Mouse (Mus musculus) left cerebral cortex, postnatal 25 days (tissue): Measurements from ENCODE around the gene D930007J09Rik. TPM values are rescaled to one million over a fixed set of nuclear protein-coding genes. Genes with fewer than 3 reads are reported as not detected.

ENCODE experiments used
- DNase-seq, 2 experiments: peaks; one replicate each; pipeline ENCODE4 v3.0.0; 2022; ENCODE audit warnings: low spot score in 2 of 2, mixed read lengths in 1 of 2
- intact Hi-C: fragments of 180-260 bp; cut with DNase I; formaldehyde crosslinking; loops from one replicate; pipeline ENCODE4 v1.15.1; 2025
- total RNA-seq, 2 experiments: library from RNA; stranded (reverse); gene quantifications; 2 replicates each; pipeline ENCODE4 v1.2.3; 2021

Gene D930007J09Rik
- total RNA-seq, 2 experiments from 2014 or later, result 1.1 to 1.7 TPM

DNA sequence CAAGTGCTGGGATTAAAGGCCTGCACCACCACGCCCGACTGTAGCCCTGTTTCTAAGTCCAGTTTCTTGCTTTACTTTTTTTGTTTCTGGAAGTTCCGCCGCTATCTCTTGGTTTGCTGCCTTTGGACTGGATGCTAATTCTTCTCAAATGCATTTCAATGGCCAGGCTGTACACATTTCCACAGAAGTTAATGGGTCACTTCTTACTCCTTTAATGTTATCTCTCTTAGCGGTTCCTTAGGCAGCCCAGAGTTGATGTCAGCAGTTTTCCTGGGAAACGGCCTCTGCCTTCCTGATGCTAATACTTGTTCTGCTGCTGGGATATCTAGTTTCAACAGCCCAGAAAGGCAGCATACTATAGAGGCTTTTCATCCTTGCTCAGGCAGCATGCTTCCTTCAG is 20.5 kb upstream of the D930007J09Rik start:
- DNase-seq, result no peak
- intact Hi-C loops, result no loop called here

GRCm38 (mm10) chr13:32821671-32822070 is 19.0 kb upstream of the D930007J09Rik start:
- intact Hi-C loops, result no loop called here

DNA sequence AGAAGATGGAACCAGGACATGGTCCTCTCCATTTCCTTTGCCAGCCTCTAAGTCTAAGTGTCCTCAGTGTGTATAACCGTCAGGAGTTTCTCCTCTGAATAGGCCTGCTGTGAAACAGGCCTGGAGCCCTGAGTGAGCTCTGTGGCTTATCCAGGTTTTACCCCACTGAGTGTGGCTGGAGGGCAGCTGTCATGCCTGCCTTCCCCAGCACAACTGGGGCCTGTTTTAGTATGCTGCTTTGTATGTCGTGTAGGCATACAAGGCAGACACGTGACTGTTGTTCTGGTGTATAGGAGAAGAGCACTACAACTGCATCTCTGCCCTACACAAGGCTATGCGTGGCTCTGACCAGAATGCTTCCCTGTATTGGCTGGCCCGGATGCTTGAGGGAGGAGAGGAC is 17.3 kb upstream of the D930007J09Rik start:
- intact Hi-C loops, result no loop called here
- no peak for DNase-seq

More at GRCm38 (mm10) chr13:32821671-32822070, 19.0 kb upstream of the D930007J09Rik start:
- DNase-seq, result no peak

- intact Hi-C loops, result no loop called here
- no peak for DNase-seq
Observed at GRCm38 (mm10) chr13:32819241-32819640, 16.6 kb upstream of the D930007J09Rik start.

GRCm38 (mm10) chr13:32807624-32808023 is 5.0 kb upstream of the D930007J09Rik start:
- DNase-seq, result no peak
- intact Hi-C loops, result no loop called here

DNA sequence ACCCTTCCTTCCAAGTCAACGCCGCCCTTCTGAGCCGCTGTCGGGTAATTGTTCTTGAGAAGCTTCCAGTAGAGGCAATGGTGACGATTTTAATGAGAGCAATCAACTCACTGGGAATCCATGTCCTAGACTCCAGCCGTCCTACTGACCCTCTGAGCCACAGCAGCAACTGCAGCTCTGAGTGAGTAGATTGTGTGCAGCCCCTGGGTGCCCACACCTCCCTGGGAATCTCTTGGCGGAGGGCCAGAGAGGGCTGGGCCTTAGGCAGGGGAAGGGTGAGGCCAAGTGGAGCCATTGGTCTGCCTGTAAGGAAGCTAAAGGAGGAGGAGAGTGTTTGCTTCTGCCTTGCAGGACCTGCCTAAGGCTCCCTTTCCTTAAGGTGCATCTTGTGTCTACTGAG is 4.2 kb upstream of the D930007J09Rik start:
- intact Hi-C loops, result no loop called here
- no peak for DNase-seq

GRCm38 (mm10) chr13:32803701-32804345 is 1.2 kb upstream of the D930007J09Rik start:
- DNase-seq, result no peak
- intact Hi-C loops, result no loop called here

GRCm38 (mm10) chr13:32801693-32802221 is 892 bp downstream of the D930007J09Rik start, which contains the start of gene Wrnip1:
TSS of gene Wrnip1 (plus strand) at chr13:32802038.
- DNase-seq, result peak; percentile 96 to 100
- intact Hi-C loops, result no loop called here

GRCm38 (mm10) chr13:32800859-32801258 is 1.8 kb downstream of the D930007J09Rik start:
- DNase-seq, result no peak
- intact Hi-C loops, result no loop called here

- no peak for DNase-seq
- intact Hi-C loops, result loop anchor here (2.0 to 5.0 kb wide), 2 partner anchors 30 to 1007 kb away; no protein-coding TSS in a partner anchor
Observed at GRCm38 (mm10) chr13:32799131-32799530, 3.5 kb downstream of the D930007J09Rik start.

- intact Hi-C loops, result loop anchor here (5.0 kb wide), 1 partner anchor 1005 kb away; no protein-coding TSS in a partner anchor
- DNase-seq, result no peak
Observed at GRCm38 (mm10) chr13:32797085-32797484, 5.6 kb downstream of the D930007J09Rik start.

DNA sequence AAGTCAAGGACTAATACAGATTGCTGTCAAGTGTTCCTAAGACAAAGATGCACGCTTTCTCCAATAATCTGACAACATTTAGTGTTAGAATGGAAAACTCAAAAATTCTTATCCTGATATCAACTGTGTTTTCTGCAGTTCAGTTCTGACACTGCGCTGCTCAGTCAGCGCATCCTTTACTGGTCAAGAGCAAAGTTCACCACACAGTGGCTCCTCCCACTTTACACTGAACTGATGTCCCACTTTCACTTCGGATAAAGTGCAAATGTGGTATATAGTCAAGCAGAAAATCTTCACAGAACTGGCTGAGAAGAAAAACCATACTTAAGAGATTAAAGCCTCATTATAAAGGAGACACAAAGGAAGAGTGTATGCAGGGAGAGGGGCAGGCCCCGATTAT is 7.5 kb downstream of the D930007J09Rik start:
- DNase-seq, result no peak
- intact Hi-C loops, result loop anchor here (5.0 kb wide), 1 partner anchor 1003 kb away; no protein-coding TSS in a partner anchor

GRCm38 (mm10) chr13:32794619-32795018 is 8.0 kb downstream of the D930007J09Rik start:
- intact Hi-C loops, result loop anchor here (5.0 kb wide), 1 partner anchor 1002 kb away; no protein-coding TSS in a partner anchor
- no peak for DNase-seq

DNA sequence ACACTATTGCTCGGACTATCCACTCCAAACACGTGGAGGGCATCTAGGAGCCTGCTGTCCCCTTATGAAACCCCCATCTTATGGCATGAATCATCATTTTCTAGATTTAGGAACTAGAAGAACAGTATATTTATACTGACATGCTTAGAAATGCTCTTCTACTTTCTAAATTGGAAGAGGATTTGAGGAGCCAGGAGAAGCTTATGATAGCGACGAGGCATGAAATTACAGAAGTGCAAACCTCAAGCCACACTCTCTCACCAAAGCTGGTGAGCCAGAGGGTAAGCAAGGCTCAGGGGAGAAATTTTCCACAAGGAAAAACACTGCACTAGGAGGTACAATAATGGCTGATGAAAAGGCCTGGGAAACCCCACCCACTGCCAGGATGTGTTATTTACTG is 12.9 kb downstream of the D930007J09Rik start:
- DNase-seq, result no peak
- intact Hi-C loops, result no loop called here

GRCm38 (mm10) chr13:32787584-32787983 is 15.1 kb downstream of the D930007J09Rik start:
- intact Hi-C loops, result no loop called here
- DNase-seq, result no peak

DNA sequence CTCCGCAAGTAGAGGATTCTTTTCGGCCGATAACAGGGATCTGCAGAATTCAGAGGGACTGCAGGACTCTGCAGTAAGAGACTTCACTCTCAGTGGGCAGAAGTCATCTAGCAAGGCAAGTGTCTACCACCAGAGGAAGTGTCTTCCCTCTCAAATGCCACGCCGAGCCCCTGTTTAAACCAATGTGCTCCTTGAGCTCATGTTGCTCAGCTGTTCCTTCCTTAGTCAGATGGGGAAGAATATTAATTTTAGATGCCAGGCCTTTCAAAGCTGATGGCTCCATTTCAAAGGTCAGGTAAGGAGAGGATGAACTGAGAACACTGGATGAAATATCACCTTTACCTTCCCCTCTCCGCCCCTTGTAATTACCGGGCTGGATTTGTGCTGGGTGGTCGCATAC is 18.8 kb downstream of the D930007J09Rik start, which contains the start of gene Mylk4:
Gene Mylk4, minus strand, starts transcription at position 139 of the 400 bp plus-strand sequence.
- DNase-seq, result no peak
- intact Hi-C loops, result no loop called here

DNA sequence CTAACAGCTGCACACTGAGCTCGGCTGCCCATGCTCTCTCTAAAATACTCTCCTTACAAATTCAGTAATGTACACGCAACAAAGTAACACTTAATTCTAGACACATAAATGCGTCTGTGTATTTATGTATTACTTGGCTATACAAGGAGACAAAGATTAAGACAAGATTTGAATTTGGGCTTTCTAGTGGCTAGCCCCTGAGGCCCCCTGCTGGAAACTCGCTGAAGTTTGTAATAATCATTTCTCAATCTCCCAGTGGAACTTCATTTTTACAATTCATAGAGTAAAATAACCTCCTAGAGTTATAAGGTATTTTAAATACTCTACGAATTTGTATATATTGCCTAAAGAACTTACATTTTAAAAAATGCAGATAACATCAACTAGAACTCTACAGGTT is 19.6 kb downstream of the D930007J09Rik start:
- DNase-seq, result no peak
- intact Hi-C loops, result no loop called here

DNA sequence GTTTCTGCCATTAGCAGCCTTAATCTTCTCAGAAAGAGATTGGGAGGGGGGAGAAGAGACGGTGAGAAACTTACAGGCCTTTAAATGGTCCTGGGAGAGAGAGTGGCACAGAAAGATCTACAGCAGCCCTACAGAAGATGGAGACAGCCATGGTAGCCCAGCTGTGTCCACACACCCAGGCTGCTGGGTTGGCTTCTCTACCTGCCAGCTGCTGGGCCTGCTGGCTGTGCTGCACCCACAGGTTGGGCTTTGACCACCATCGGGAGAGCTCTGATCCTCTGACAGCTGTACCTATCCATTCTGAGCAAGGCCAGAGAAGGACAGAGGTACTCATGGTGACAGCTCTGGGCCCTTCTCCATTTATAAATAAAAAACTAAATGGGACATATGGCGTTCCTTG is 23.8 kb downstream of the D930007J09Rik start:
- intact Hi-C loops, result no loop called here
- no peak for DNase-seq

GRCm38 (mm10) chr13:32776350-32776749 is 26.3 kb downstream of the D930007J09Rik start:
- DNase-seq, result no peak
- intact Hi-C loops, result no loop called here

- intact Hi-C loops, result no loop called here
- DNase-seq, result peak in 1 of 2 experiments; percentile 57
Observed at GRCm38 (mm10) chr13:32775889-32776288, 26.8 kb downstream of the D930007J09Rik start.

- no peak for DNase-seq
- intact Hi-C loops, result loop anchor here (2.0 kb wide), 1 partner anchor 29 kb away; no protein-coding TSS in a partner anchor
Observed at GRCm38 (mm10) chr13:32769960-32770359, 32.7 kb downstream of the D930007J09Rik start.
